Mouse (Mus musculus) lung, adult 2 months (tissue): Measurements from ENCODE around the gene Psmd9. TPM values are rescaled to one million over a fixed set of nuclear protein-coding genes. Genes with fewer than 3 reads are reported as not detected.

Source experiments
- DNase-seq: peaks from one replicate; pipeline ENCODE4 v3.0.0; 2022
- H3K4me1 ChIP-seq: fragments of 200-500 bp; 2 replicates; pipeline ENCODE4 v1.6.1; 2011; ENCODE audit warnings: low read length; ENCODE audit not compliant: control insufficient read depth, insufficient read depth
- H3K4me3 ChIP-seq: fragments of 200-500 bp; replicated peaks from 2 replicates; pipeline ENCODE3; 2011; ENCODE audit warnings: low read depth, mild to moderate bottlenecking, control low read depth, low read length; ENCODE audit errors: extremely low read depth
- CTCF ChIP-seq: fragments of 200-500 bp; IDR thresholded peaks from 2 replicates; pipeline ENCODE4 v1.5.1; 2011; ENCODE audit warnings: mild to moderate bottlenecking, low read length, control low read depth; ENCODE audit not compliant: insufficient read depth
- POLR2A ChIP-seq: fragments of 200-500 bp; IDR thresholded peaks from 2 replicates; pipeline ENCODE4 v1.6.1; 2011; ENCODE audit warnings: low read depth, mild to moderate bottlenecking, control low read depth, low read length, borderline replicate concordance; ENCODE audit errors: extremely low read depth
- WGBS: fragments of 180-500 bp; shearing (Covaris S2); methylation state at CpG from one replicate; pipeline ENCODE4 v1.1.7; 2018; 5-methylcytosine and 5-hydroxymethylcytosine counted together
- polyA plus RNA-seq: library from polyadenylated mRNA; depleted of rRNA; stranded (reverse); fragments of >200 nt; gene quantifications from 2 replicates; pipeline ENCODE4 v1.2.3, GENCODE M21; 2012

The Psmd9 gene
- polyA plus RNA-seq, 1 experiment: 21.5 TPM

- Histone ChIP-seq H3K4me3 (no peak overlapping the region), H3K4me1 (peaks cover 16% of the 10 kb centered on the region)
- 76% methylated on average over 5 of the region's 5 CpGs for WGBS
- TF ChIP-seq POLR2A: no peak
- TF ChIP-seq CTCF: no peak
- DNase-seq: no peak
These were observed 38.4 kb upstream of the Psmd9 start for GRCm38 (mm10) chr5:123130814-123131148.

DNA sequence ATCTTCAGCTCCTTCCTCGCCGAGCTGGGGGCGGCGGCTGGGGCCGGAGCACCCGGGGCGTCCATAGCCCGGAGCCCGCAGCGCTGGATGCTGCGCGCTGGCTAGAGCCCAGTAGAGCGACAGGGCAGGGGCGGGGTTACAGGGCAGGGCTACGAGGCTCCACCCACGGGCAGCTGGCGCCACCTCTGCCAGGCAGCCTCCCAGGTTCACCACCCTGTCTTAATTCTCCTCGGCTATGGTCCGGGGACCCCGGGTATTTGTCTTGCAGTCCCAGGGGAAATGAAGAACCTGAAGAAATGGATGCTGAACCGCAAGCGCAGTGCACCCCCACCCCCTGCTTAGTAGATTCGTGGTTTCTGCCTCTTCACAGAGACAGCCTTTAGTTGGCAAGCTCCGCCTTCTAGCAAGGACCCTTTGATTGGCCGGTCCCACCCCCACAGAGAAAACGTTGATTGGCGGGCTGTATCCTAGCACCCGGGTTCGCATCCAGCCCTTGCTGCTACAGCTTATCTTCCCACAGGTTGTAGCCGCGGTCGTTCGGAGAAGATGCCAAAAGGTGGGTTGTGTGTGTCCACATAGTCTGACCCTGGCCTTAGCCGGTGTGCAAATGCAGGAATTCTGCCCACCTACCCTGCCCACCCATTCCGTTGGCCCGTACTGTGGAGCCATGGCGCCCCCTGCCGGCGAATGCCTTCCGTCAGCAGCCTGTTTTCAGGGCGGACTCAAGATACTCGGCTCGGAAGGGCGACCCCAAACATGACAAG, 36.7 kb upstream of the Psmd9 start, which contains the start of gene Rhof:
TSS of gene Rhof (minus strand) at position 385 of the 764 bp plus-strand sequence.
- WGBS: 3% methylated on average over 44 of the region's 44 CpGs
- peak within 1 kb of the TSS; percentile 47 for H3K4me3 ChIP-seq
- H3K4me1 ChIP-seq: peaks cover 27% of the 10 kb centered on the region
- peak; percentile 86 for DNase-seq
- TF ChIP-seq POLR2A: peak; percentile 23; the same call in 1 of the 2 replicates
- peak; percentile 73 for TF ChIP-seq CTCF

- WGBS: 15% methylated on average over 18 of the region's 18 CpGs
- TF ChIP-seq CTCF (peak; percentile 98), POLR2A (0 out of 2 replicates have a peak, but pooled peaks have one; percentile 30)
- DNase-seq: peak; percentile 92
- H3K4me1 ChIP-seq: peaks cover 27% of the 10 kb centered on the region
- H3K4me3 ChIP-seq: no peak overlapping the region
These were observed 36.0 kb upstream of the Psmd9 start for GRCm38 (mm10) chr5:123133083-123133783.

GRCm38 (mm10) chr5:123133784-123134143, 35.4 kb upstream of the Psmd9 start:
- peaks cover 26% of the 10 kb centered on the region for H3K4me1 ChIP-seq
- H3K4me3 ChIP-seq: no peak overlapping the region
- TF ChIP-seq CTCF (no peak), POLR2A (no peak)
- DNase-seq: no peak
- WGBS: 28% methylated on average over 7 of the region's 7 CpGs

GRCm38 (mm10) chr5:123134186-123134874, 34.9 kb upstream of the Psmd9 start:
- peaks cover 26% of the 10 kb centered on the region for H3K4me1 ChIP-seq
- no peak overlapping the region for H3K4me3 ChIP-seq
- 28% methylated on average over 13 of the region's 13 CpGs for WGBS
- peak; percentile 75 for DNase-seq
- no peak for TF ChIP-seq POLR2A
- no peak for TF ChIP-seq CTCF

GRCm38 (mm10) chr5:123134875-123135382, 34.3 kb upstream of the Psmd9 start:
- peaks cover 26% of the 10 kb centered on the region for H3K4me1 ChIP-seq

GRCm38 (mm10) chr5:123135471-123136360, 33.5 kb upstream of the Psmd9 start:
- Histone ChIP-seq H3K4me3 (peak overlapping the region; percentile 21), H3K4me1 (peaks cover 26% of the 10 kb centered on the region)
- peak; percentile 90 for DNase-seq
- WGBS: 4% methylated on average over 30 of the region's 30 CpGs
- TF ChIP-seq POLR2A (peak; percentile 80; the same call in 1 of the 2 replicates), CTCF (peak; percentile 7; the same call in 1 of the 2 replicates)

More at GRCm38 (mm10) chr5:123134875-123135382, 34.3 kb upstream of the Psmd9 start:
- 39% methylated on average over 8 of the region's 8 CpGs for WGBS
- no peak for DNase-seq
- TF ChIP-seq CTCF: no peak
- TF ChIP-seq POLR2A: no peak
- peak overlapping the region; percentile 3 for H3K4me3 ChIP-seq

- Histone ChIP-seq H3K4me3 (peak overlapping the region; percentile 32), H3K4me1 (peaks cover 26% of the 10 kb centered on the region)
- 3% methylated on average over 13 of the region's 13 CpGs for WGBS
- TF ChIP-seq CTCF (no peak), POLR2A (peak; percentile 68; the same call in 1 of the 2 replicates)
- peak; percentile 91 for DNase-seq
These were observed 32.7 kb upstream of the Psmd9 start for GRCm38 (mm10) chr5:123136361-123137043.
